ENCODE assay signal across 8 mouse cellular contexts in genomic region chr13:38151671-38152428, GRCm38 (mm10). TPM values are rescaled to one million over a fixed set of nuclear protein-coding genes. Genes with fewer than 3 reads are reported as not detected.
DNase-seq lines count a peak whose midpoint lies in the region; ATAC-seq lines count a peak whose summit lies in the region.

No protein-coding gene starts in this region.

- ATAC-seq in hindbrain, embryonic 12.5 days (ENCODE audit: low FRiP score), result peak; percentile 35; the same call in 1 of the 2 replicates
- peak; percentile 67 for ATAC-seq in midbrain, embryonic 15.5 days (replicated peaks)

- H3K27me3 ChIP-seq in hindbrain, embryonic 12.5 days, result peaks cover 87% of the 10 kb centered on the region
- peaks cover 65% of the 10 kb centered on the region for H3K27me3 ChIP-seq in midbrain, embryonic 15.5 days (replicated peaks)

- peak overlapping the region; percentile 66 for H3K4me2 ChIP-seq in hindbrain, embryonic 12.5 days (replicated peaks)
- H3K4me2 ChIP-seq in midbrain, embryonic 15.5 days, result peak overlapping the region; percentile 63

- H3K4me1 ChIP-seq in hindbrain, embryonic 12.5 days, result peaks cover 16% of the 10 kb centered on the region
- peaks cover 21% of the 10 kb centered on the region for H3K4me1 ChIP-seq in midbrain, embryonic 15.5 days

- H3K9me3 ChIP-seq in hindbrain, embryonic 12.5 days (replicated peaks), result no peaks in the 10 kb centered on the region
- H3K9me3 ChIP-seq in midbrain, embryonic 15.5 days, result no peaks in the 10 kb centered on the region

- H3K9ac ChIP-seq in hindbrain, embryonic 12.5 days, result peak overlapping the region; percentile 44; the same call in 1 of the 2 replicates
- peak overlapping the region; percentile 17; the same call in 1 of the 2 replicates for H3K9ac ChIP-seq in midbrain, embryonic 15.5 days

- H3K4me3 ChIP-seq in hindbrain, embryonic 12.5 days, result peak overlapping the region; percentile 40
- peak overlapping the region; percentile 38 for H3K4me3 ChIP-seq in midbrain, embryonic 15.5 days

- DNase-seq in right cerebral cortex, postnatal 25 days, result peak; percentile 8
- DNase-seq in right cerebral cortex, adult 18-20 months, result no peak
- peak; percentile 67 for DNase-seq in embryo, embryonic 9.5 days (ENCODE audit: extremely low spot score)
- DNase-seq in liver, result peak; percentile 6
- no peak for DNase-seq in cerebellum, adult 18-20 months
- DNase-seq in left cerebral cortex, adult 9 months (ENCODE audit: low spot score in 2 of 2), result no peak

- no peaks in the 10 kb centered on the region for H3K36me3 ChIP-seq in hindbrain, embryonic 12.5 days
- H3K36me3 ChIP-seq in midbrain, embryonic 15.5 days (replicated peaks), result no peaks in the 10 kb centered on the region

- WGBS in hindbrain, embryonic 12.5 days, result under 1% methylated on average over 46 of the region's 49 CpGs
- WGBS in midbrain, embryonic 15.5 days, result 1% methylated on average over 49 of the region's 49 CpGs

- no peak overlapping the region for H3K27ac ChIP-seq in hindbrain, embryonic 12.5 days
- no peak overlapping the region for H3K27ac ChIP-seq in midbrain, embryonic 15.5 days

RNA-seq across cellular contexts. Expression of gene Dsp, which starts 0.8 kb away (rescaled TPM):
- 1.4 and 1.5 TPM in 2 replicates for polyA plus RNA-seq in hindbrain, embryonic 12.5 days (2016; fragmentation: Nextera tagmentation; extraction: Ambion mirVana)
- 0.09 and 0.15 TPM in 2 replicates for polyA plus RNA-seq in midbrain, embryonic 15.5 days (2015; fragmentation: Nextera tagmentation; extraction: Ambion mirVana)

RNA-seq across cellular contexts. Expression of gene Snrnp48, which starts 52.9 kb away (rescaled TPM):
- 36.9 and 37.3 TPM in 2 replicates for polyA plus RNA-seq in hindbrain, embryonic 12.5 days (2016; fragmentation: Nextera tagmentation; extraction: Ambion mirVana)
- 27.6 and 29.4 TPM in 2 replicates for polyA plus RNA-seq in midbrain, embryonic 15.5 days (2015; fragmentation: Nextera tagmentation; extraction: Ambion mirVana)

Comparison
In these comparisons a context has a peak if more than half of its experiments do, and no peak if none do; other contexts are left out.
1. DNase-seq: peak in right cerebral cortex, postnatal 25 days (single experiment), embryo, embryonic 9.5 days (single experiment) and liver (single experiment); none in right cerebral cortex, adult 18-20 months (single experiment), cerebellum, adult 18-20 months (0 of 2) and left cerebral cortex, adult 9 months (0 of 2).